Mouse (Mus musculus) adrenal gland, adult 2 months (tissue): ENCODE data around the gene Jade1. TPM values are rescaled to one million over a fixed set of nuclear protein-coding genes. Genes with fewer than 3 reads are reported as not detected.

Source experiments
- DNase-seq: peaks from one replicate; pipeline ENCODE4 v3.0.0; 2021
- polyA plus RNA-seq: library from polyadenylated mRNA; depleted of rRNA; stranded (reverse); fragments of >200 nt; gene quantifications from 2 replicates; pipeline ENCODE4 v1.2.3, GENCODE M21; 2012
- total RNA-seq, 2 experiments: library from RNA; stranded (reverse); gene quantifications; 2 replicates each; pipeline ENCODE4 v1.2.3; 2021

The Jade1 gene
- total and polyA plus RNA-seq, 3 experiments: 21.4 to 58.2 (median 33.2) TPM

DNA sequence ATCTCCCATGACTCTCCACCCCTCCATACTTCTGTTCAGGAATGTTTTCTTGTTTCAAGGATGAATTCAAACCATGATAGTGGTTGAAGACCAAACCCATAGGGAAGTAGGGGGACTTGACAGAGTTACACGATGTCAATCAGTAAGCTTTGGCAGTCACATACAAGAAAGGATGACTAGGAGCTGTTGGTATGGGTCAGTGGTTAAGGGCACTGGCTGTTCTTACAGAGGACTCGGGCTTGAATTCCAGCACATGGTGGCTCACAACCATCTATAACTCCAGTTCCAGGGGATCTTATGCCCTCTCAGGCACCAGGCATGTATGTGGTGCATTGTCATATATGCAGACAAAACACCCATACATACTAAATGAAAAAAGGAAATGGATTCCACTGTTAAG, 21.7 kb downstream of the Jade1 start:
- DNase-seq: no peak

DNA sequence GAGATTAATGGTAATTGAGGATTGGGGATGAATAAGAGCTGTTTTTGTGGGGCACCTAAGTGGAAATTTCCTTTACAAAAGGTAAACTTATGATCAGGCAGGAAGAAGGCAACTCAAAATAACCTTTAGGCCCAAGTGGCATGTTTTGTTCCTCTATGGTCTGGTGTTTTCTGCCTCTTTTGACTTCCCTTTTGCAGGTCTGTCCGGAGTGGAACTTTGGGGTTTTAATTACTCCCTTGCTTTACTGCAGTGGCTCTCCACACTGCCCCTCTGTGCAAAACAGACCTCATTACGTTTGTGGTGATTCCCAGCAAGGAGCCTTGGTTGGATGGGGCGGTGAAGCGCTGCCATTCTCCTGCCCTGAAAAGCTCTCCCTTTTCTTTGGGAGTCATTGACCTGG, 24.3 kb downstream of the Jade1 start:
- DNase-seq: no peak

DNA sequence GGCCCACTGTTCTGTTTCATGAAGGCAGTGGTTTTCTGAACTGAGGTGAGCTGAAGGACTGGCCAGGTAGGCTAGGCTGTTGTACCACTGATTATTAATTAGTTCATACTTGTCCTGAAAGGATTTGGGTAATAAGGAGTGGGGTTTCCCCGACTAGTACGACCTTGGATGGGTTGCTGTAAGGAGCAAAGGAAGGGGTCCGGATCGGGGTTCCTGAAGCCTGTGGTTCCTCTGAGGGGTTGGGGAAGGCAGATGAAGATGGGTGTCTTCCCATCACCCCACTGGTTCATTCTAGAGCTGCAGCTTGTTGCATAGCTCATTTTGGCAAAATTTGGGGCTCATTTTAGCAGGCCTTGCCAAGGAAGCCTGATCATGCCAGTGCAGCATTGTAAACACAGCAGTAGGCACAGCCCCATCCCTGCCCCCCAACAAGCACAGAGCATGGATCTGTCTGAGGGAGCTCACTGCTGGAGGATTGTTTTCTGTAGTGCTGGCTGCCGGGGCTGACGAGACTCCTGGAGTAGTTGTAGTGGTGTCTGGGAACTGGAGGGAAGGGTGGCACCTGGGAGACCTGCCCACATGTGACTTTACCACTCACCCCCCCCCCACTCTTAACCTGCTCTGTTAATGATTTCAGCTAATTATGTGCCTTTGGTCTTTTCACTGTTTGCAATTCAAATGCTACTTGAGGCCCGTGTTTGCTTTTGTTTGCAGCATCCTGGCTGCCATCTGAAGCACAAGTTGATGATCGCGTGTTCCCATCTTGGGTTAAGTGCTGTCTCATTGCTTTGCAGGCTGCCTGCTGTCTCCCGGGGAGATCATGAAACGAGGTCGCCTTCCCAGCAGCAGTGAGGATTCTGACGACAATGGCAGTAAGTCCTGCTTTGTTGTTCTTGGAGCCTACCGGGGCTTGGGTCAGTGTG, 25.1 kb downstream of the Jade1 start:
- no peak for DNase-seq

DNA sequence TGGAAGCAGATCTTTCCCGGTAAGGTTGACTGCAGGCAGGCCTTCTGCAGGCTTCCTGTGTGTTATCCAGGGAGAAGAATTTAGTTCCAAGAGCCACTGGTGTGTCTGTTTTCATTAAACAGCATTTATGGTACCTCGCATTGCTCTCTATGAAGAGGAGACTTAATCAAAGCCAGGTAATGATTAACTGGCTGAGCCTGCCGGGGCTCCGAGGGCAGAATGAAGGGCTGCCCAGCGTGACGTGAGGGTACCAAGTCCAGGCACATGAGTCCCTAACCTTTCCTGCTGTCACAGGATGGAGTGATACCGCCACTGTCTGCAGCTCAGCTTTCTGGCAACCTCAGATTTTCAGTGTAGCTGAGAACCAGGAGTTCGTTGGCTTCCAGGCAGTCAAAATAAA, 25.9 kb downstream of the Jade1 start:
- DNase-seq: no peak

DNA sequence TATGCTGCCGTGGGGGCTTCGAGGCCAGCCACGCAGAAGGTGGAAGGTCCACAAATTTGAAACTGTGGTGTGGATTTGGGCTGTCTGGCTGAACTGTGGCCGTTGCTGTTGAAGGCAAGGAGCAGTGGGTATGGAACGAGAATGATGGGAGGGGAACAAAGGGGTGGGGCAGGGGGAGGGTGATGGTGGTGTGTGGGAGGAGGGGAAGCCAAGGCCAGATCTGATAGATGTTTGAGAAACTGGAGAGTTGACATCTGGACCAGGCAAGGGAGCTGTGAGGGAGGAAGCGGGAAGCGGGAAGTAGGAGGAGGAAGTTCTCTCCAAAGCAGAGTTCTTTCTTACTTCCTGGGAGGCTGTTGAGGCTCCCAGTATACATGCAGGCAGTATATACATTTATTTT, 26.7 kb downstream of the Jade1 start:
- no peak for DNase-seq

DNA sequence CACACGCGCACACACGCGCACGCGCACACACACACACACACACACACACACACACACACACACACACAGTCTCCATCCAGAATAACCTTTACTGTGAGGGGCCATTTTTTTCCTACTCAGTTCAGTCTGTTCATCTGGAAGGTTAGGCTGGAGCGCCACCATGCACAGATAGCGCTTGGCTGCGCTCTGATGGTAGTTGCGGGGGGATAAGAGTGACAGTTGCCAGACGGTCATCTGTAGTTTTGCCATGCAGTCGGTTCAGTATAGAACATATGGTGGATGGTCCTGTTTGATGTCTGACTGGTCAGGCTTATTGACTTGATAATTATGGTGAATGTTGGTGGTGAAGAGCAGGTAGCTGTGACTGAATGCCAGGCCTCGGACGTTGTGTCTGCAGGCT, 27.6 kb downstream of the Jade1 start:
- DNase-seq: no peak

DNA sequence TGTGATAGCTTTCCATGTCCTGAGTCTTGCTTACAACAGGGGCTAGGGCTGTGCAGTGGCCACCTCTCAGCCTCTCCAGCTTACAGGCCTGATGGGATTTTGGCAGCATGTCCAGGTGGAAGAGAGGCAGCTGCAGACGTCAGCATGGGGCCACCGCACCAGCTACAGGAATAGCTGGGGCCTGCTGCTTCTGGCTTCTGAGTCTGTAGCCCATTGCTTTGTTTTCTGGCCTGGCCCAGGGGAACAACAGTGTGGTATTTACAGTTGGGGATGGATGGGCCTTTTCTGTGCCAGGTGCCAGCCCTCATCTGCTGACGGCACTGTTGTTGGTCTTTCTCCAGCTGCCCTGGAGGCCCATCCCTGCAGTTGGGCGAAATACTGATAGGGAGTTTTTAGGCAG, 28.1 kb downstream of the Jade1 start:
- DNase-seq: peak; percentile 47

DNA sequence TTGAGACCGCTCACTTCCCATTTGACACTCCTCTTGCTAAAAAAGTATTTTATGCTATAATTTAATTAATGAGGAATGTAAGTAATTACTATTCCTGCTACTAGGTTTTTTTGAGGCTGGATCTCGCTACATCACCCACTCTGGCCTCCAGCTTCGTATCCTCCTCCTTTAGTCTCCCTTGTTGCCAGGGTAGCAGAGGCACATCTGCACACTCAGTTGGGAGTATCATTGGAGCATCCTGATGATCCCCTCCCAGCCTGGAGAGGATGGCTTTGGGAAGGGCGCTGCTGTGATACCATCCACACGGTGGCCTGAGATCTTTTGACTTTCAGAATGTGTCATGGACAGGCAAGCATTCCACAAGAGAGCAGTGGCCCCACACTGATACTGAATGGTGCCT, 30.0 kb downstream of the Jade1 start:
- DNase-seq: no peak

DNA sequence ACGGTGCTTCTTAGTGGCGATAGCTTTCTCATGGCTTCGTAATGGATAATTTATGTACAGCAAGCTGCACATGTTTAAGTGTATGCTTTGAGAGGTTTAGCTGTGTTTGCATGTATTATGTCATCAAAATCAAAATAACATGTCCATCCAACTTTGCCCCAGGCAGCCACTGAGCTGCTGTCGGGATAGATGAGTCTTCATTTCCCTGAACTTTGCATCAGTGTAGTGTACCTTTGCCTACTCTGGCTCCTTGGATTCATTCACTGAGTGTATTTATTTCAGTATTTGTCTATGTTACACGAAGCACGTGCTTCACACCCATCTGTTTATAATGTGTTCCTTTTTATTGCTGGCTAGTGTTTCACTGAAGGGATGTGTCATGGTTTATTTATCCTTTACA, 30.8 kb downstream of the Jade1 start:
- no peak for DNase-seq

DNA sequence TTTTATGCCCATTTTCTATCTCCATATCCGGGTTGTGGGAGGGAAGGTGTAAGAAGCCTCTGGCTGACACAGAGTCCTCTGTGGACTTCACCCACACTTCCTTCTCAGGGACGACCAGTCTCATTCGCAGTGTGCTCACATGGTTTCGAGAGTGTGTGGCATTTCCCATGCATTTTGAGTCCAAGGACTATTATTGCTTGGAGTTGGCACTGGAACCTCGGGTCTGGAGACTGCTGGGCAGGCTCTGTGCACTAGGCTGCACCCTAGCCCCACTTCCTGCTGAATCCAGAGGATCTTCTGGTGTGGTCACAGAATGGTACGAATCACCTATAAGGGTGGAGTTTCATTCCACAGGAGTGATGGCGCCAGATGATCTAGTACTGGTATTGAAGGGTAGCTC, 31.4 kb downstream of the Jade1 start:
- peak; percentile 66 for DNase-seq

DNA sequence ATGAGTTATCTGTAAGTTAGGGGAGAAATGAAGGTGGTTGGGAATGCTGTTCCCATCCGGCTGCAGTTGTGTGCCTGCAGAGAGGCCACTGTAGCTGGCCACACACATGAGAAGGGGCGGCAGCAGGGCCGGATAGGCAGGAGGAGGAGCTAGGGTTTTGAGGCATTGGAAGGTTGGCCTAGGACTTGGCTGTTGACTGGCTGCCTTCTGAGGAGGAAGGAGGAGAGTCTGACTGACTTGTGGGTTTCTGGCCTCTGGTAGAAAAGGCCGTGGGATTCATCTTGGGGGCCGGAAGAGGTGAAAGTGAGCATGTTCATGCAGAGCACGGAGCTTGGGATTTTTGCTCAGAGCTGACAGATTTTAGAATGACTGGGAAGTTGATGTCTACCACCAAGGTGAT, 32.1 kb downstream of the Jade1 start:
- peak; percentile 64 for DNase-seq

DNA sequence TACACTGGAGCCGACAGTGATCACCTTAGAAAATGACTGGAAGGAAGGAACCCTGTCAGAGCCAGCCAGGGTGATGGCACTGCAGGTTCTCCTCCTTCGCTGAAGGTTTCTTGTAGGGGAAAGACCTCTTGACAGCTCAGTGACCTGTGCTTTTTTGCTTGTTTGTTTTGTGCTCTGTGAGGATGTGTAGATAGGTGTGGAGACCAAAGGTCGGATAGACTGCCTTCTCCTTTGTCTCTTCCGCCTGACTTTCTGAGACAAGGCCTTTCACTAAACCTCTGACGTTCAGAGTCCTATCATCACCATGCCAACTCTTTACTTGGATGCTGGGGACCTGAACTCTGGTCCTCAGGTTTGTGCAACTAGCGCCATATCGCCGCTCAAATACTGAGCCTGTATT, 33.0 kb downstream of the Jade1 start:
- DNase-seq: no peak

DNA sequence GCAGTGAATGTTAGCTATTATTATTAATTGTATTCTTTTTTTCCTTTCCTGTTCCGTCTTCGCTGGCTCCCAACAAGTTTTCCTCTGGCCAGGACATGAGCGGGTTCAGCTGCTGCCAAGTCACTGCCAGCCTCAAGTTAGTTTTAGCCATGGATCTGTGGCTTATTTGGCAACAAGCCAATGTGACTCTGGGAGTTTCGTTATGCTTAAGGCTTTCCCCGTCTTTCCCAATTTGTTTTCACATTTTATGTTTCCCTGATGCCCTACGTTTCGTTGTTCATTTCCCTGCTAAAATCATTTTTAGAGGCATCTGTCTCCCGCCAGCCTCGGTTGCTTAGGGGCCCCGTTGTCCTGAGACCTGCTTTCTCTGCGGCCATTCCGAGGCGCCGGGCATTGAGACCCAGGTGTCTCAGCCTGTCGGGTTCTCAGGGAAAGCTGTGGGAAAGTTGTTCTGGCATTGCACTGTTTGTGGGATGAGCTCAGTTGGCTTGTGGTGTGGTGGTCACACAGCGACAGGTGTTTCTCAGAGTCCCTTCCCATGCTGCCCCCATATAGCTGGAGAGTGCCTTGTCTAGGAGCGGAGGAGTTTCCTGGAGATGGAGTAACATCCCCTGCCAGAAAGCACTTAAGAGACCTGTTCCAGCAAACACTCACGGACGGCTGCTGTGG, 33.8 kb downstream of the Jade1 start:
- no peak for DNase-seq

DNA sequence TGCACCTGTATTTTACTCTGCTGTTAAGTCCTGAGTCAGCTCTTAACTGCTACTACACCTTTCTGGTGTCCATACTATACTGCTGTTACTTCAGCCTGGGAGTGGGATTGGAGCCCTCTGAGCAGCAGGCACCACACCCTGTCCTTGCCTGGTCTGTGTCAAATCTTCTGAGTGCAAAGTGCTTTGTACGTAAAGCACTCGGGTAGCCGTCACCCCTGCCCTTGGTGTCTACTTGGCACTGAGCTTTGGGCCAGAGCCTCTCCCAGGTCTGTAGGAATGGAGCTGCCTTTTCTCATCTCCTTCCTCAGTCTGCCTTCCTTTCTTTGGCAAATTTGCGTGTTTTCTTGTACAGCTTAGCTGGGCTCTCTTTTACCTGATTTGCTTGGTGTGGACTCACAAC, 34.5 kb downstream of the Jade1 start:
- no peak for DNase-seq

DNA sequence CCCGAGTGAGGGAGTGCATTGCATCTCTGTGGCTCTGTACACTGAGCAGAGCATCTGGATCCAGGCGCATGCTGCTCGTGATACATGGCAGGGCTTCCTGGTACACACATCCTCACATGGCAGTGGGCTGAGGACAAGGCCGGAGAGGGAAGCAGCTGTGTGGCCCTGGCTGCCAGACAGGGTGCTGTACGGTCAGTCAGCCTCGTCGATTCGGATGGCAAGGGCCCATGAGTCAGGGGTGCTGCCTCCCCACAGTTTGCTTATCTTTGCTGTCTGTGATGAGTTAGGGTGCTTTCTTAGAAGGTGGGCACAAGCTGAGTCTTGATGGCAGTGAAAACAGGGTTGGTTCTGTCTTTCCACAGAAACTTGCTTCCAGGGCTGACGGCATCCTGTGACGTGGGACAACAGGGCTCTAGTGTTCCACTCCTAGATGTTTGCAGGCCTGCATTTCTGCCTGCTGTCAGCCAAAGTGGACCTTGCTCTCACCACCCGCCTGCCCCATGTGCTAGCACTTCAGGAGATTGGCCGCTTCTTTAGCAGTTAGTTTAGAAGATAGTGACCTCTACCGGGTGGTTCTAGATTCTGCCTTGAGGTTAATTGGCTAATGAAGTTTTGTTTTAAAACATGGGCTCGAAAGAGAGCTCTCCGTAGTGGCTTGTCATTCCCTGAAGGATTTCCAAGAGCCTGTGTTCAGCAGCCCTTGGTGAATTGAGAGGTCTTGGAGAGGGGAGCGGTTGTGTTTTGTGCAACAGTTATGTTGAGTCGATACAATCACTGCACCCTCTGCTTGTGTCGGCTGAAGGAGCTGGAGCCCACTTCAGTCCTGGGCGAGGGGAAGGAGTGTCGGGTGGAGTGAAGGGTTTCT, 35.4 kb downstream of the Jade1 start:
- DNase-seq: peak; percentile 43

DNA sequence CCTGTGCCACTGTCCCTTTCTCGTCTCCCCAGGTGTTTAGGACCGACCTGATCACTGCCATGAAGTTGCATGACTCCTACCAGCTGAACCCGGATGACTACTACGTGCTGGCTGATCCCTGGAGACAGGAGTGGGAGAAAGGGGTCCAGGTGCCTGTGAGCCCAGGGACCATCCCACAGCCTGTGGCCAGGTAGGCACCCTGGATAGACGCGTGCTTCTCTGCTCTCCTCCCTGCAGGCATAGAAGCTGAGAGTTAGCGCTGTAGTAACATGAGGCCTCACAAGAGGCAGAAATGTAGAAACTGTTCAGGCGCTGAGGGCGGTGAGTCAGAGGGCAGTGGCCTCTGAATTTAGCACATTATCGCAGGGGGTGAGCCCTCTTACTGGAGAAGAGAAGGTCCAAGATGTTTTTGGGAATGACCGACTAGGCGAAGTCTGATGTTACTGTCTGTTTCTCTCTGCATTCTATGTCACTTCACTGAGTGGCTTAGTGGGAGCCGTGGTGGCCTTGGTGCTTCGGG, 36.2 kb downstream of the Jade1 start:
- peak; percentile 60 for DNase-seq

DNA sequence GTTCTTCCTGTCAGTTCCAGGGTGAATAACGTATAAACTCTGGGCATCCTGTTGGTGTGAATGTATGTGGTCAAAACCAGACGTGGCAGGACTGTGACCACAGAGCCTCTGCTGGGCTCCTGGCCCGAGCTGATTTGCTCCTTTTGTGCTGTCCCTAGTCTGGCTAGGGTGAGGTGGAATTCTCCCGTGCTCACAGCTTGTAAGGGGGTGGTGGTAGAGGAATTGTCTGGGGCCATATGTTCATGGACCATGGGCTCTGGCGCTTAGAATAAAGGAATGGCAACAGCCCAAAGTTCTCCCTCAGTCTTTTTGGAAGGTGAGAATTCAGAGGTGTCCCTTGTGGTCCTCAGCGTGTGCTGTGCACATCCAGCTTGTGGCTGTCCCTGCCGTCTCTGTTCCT, 37.3 kb downstream of the Jade1 start:
- no peak for DNase-seq

DNA sequence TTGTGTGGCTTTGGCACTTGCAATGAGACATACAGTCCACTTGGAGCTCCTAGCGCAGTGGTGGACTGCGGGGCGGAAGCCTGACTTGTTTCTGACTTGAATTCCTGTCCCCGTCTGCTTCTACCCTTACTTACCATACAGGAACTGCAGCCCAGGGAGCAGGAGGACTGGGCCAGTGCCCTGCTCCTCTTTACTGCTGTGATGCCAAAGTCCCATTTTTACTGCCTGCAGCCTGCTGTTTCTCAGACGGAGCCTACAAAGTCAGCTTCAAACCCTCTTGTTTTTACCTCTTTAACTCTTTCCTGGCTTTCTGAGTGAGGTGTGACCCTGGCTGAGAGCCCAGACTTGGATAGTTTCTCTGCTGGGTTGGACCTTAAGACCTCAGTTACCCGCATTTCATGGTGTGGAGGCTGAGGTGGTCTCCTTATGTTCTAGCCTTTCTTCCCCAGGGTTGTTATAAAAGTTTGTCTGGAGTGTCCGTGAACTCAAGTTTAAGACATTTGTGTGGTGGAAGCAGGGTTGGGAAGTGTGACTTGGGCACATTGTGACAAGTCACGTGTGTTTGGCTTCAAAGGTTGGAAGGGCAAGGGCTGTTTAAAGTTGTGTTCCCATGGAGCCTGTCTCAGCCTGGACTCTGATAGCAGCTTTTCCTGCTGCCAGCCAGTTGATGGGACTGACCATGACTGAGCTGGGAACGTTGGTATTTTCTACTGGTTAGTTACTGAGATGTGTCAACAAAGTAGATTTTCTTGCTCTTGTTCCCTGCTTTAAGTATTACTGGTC, 38.8 kb downstream of the Jade1 start:
- DNase-seq: no peak

DNA sequence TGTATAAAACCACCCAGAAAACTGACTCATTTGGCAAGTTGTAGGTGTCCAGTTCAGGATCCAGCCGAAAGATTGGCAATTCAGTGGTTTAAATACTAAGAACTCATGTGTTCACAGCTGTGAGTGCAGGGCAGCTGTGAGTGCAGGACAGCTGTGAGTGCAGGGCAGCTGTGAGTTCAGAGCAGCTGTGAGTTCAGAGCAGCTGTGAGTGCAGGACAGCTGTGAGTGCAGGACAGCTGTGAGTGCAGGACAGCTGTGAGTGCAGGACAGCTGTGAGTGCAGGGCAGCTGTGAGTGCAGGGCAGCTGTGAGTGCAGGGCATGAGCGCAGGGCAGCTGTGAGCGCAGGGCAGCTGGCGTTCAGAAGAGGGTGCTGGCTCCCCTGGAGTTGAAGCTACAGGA, 39.5 kb downstream of the Jade1 start:
- no peak for DNase-seq

DNA sequence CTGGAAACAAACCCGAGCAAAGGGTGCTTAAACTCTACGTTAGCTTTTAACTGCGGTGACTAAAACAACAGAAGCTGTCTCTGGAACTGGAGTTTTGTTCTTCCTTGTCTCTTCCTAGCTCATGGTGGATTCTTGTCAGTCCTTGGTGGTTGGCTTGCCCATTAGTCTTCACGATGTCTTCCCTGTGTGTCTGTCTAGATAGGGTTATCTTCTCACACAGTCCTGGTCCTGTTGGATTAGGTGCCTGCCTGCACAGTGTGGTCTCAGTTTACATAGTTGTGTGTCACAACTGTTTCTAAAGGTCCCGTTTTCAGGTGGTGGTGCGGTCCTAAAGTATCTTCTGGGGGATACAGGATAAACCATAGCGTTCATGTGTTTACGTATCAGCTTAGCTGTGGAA, 41.5 kb downstream of the Jade1 start:
- no peak for DNase-seq

DNA sequence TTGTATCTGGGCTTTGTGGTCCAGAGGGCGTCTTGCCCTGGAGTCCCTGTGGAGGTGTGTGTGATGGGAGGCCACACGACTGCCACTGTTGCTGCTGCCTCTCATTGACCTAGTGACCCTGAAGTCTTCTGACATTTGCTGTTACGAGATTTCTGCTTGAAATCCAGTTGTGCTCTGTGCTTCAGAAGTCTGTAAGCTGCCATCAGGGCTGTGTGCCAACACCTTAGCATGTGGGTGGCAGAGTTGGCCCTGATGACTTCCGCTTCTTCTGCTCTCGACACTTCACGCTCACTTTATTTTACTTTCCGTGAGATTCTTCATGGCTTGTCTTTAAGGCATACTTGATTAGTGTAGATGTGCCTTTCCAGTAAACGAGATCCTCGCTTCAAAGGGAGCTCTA, 42.9 kb downstream of the Jade1 start:
- DNase-seq: peak; percentile 46

DNA sequence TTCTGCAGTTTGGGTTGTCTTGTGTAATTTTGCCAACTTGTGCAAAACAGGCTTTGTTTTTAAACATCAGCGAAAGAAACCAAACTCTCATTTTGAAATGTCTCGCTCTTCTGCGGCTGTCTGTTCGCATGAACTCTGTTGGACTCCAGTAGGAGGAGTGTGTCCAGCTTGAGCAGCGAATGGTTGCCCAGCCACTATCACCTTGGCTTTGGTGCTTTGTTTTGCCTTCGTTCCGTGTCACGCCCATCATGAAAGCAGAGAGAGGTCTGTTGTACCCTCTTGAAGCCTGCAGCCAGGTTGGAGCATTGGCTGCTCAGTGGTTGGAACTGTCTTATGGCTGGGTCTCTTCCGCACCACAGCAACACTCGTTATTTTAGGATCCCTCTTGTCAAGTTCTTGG, 43.7 kb downstream of the Jade1 start:
- DNase-seq: no peak
